Mouse (Mus musculus) CH12.LX (cell line): ENCODE measurements at regions not wholly inside any gene's neighbourhood (a gene's known extent, or its start where the extent isn't known, plus 50 kb on each side); places are given as distances from the start of the nearest gene placed in this dataset.

Source experiments
- DNase-seq: peaks from one replicate; pipeline ENCODE4 v3.0.0-alpha.2; 2013; ENCODE audit errors: extremely low read depth
- H3K27ac ChIP-seq: 2 replicates; pipeline ENCODE4 v1.5.1; 2012; ENCODE audit warnings: low read depth, mild to moderate bottlenecking, control low read depth, moderate library complexity; ENCODE audit not compliant: insufficient read depth
- H3K27me3 ChIP-seq: replicated peaks from 2 replicates; pipeline ENCODE3; 2012; ENCODE audit warnings: inconsistent platforms
- H3K36me3 ChIP-seq, 2 experiments: replicated peaks in 1 of 2; 2 replicates each; pipeline versions ENCODE3 to v1.6.1; 2012; ENCODE audit warnings: inconsistent platforms in 1 of 2, low read length in 1 of 2, mild to moderate bottlenecking in 1 of 2, mixed read lengths in 1 of 2, moderate library complexity in 1 of 2; ENCODE audit not compliant: control insufficient read depth in 1 of 2, insufficient read depth in 1 of 2
- H3K4me1 ChIP-seq, 2 experiments: 2 replicates each; pipeline ENCODE4 v1.6.1; 2012; ENCODE audit warnings: inconsistent platforms in 1 of 2, moderate library complexity in 1 of 2; ENCODE audit not compliant: insufficient read depth in 2 of 2, control insufficient read depth in 1 of 2
- H3K4me2 ChIP-seq: 2 replicates; pipeline ENCODE4 v1.6.1; 2012; ENCODE audit warnings: low read depth, mild to moderate bottlenecking, control low read depth; ENCODE audit not compliant: poor library complexity, insufficient read depth, severe bottlenecking
- H3K4me3 ChIP-seq, 3 experiments: fragments of 150-350 bp in 1 of 3; sonication (generic) in 1 of 3; replicated peaks in 1 of 3; 2 replicates each; pipeline versions ENCODE3 to v1.5.1; 2011 to 2012; ENCODE audit warnings: low read depth in 2 of 3, low read length in 2 of 3, mild to moderate bottlenecking in 2 of 3, moderate library complexity in 2 of 3, control low read depth in 1 of 3, improper control_type of control experiment in 1 of 3, inconsistent platforms in 1 of 3, mixed read lengths in 1 of 3; ENCODE audit not compliant: poor library complexity in 1 of 3
- H3K79me2 ChIP-seq: replicated peaks from 2 replicates; pipeline ENCODE4 v1.6.1; 2012; ENCODE audit warnings: mild to moderate bottlenecking, moderate library complexity; ENCODE audit not compliant: control insufficient read depth, poor library complexity, insufficient read depth, severe bottlenecking; ENCODE audit errors: extremely low read depth
- H3K9ac ChIP-seq: 2 replicates; pipeline ENCODE4 v1.6.1; 2012; ENCODE audit warnings: low read depth, mild to moderate bottlenecking, control low read depth, moderate library complexity; ENCODE audit not compliant: insufficient read depth
- H3K9me3 ChIP-seq: replicated peaks from 2 replicates; pipeline ENCODE3; 2012; ENCODE audit warnings: low read length, inconsistent platforms, mixed read lengths
- E2F4 ChIP-seq: IDR thresholded peaks from 2 replicates; pipeline ENCODE4 v1.6.1; 2011; ENCODE audit warnings: low read depth, low read length, improper control_type of control experiment; ENCODE audit not compliant: insufficient replicate concordance
- EP300 ChIP-seq: IDR thresholded peaks from 2 replicates; pipeline ENCODE4 v1.6.1; 2011; ENCODE audit warnings: low read length, improper control_type of control experiment
- ETS1 ChIP-seq: conservative IDR thresholded peaks from 2 replicates; pipeline ENCODE4 v1.6.1; 2012; ENCODE audit warnings: low read depth, mild to moderate bottlenecking, inconsistent platforms, low read length, improper control_type of control experiment, moderate library complexity
- IRF4 ChIP-seq: IDR thresholded peaks from 2 replicates; pipeline ENCODE4 v1.6.1; 2014; ENCODE audit warnings: low read depth, mild to moderate bottlenecking, inconsistent platforms, low read length, improper control_type of control experiment
- JUN ChIP-seq: IDR thresholded peaks from 2 replicates; pipeline ENCODE4 v1.6.1; 2011; ENCODE audit warnings: low read depth, mild to moderate bottlenecking, low read length, improper control_type of control experiment, moderate library complexity; ENCODE audit not compliant: insufficient read depth
- JUND ChIP-seq: conservative IDR thresholded peaks from 2 replicates; pipeline ENCODE4 v1.6.1; 2011; ENCODE audit warnings: low read depth, low read length, improper control_type of control experiment
- MAX ChIP-seq: IDR thresholded peaks from 2 replicates; pipeline ENCODE4 v1.6.1; 2011; ENCODE audit warnings: low read length, improper control_type of control experiment
- MAZ ChIP-seq: IDR thresholded peaks from 2 replicates; pipeline ENCODE4 v1.6.1; 2012; ENCODE audit warnings: low read depth, mild to moderate bottlenecking, inconsistent platforms, low read length, improper control_type of control experiment, moderate library complexity
- MEF2A ChIP-seq: IDR thresholded peaks from 2 replicates; pipeline ENCODE4 v1.6.1; 2014; ENCODE audit warnings: low read depth, mild to moderate bottlenecking, inconsistent platforms, low read length, improper control_type of control experiment, borderline replicate concordance
- MXI1 ChIP-seq: IDR thresholded peaks from 2 replicates; pipeline ENCODE4 v1.6.1; 2011; ENCODE audit warnings: mild to moderate bottlenecking, low read depth, low read length, improper control_type of control experiment
- MYC ChIP-seq: IDR thresholded peaks from 2 replicates; pipeline ENCODE4 v1.6.1; 2011; ENCODE audit warnings: low read depth, mild to moderate bottlenecking, improper control_type of control experiment, low read length
- PAX5 ChIP-seq: IDR thresholded peaks from 2 replicates; pipeline ENCODE4 v1.6.1; 2012; ENCODE audit warnings: low read length, inconsistent platforms, mixed read lengths
- RCOR1 ChIP-seq: conservative IDR thresholded peaks from 2 replicates; pipeline ENCODE4 v1.6.1; 2012; ENCODE audit warnings: low read depth, mild to moderate bottlenecking, inconsistent platforms, low read length, improper control_type of control experiment
- SIN3A ChIP-seq: IDR thresholded peaks from 2 replicates; pipeline ENCODE4 v1.6.1; 2012; ENCODE audit warnings: low read length, improper control_type of control experiment, inconsistent platforms
- SMC3 ChIP-seq: IDR thresholded peaks from 2 replicates; pipeline ENCODE4 v1.6.1; 2011; ENCODE audit warnings: low read depth, low read length, improper control_type of control experiment
- TCF12 ChIP-seq: IDR thresholded peaks from 2 replicates; pipeline ENCODE4 v1.6.1; 2014; ENCODE audit warnings: low read depth, mild to moderate bottlenecking, inconsistent platforms, low read length, improper control_type of control experiment
- UBTF ChIP-seq: IDR thresholded peaks from 2 replicates; pipeline ENCODE4 v1.6.1; 2012; ENCODE audit warnings: low read depth, mild to moderate bottlenecking, inconsistent platforms, low read length, improper control_type of control experiment, moderate library complexity
- USF1 ChIP-seq: IDR thresholded peaks from 2 replicates; pipeline ENCODE4 v1.6.1; 2014; ENCODE audit warnings: low read depth, mild to moderate bottlenecking, inconsistent platforms, low read length, improper control_type of control experiment
- ZC3H11A ChIP-seq: IDR thresholded peaks from 2 replicates; pipeline ENCODE4 v1.6.1; 2012; ENCODE audit warnings: low read depth, mild to moderate bottlenecking, inconsistent platforms, low read length, improper control_type of control experiment
- ZKSCAN1 ChIP-seq: IDR thresholded peaks from 2 replicates; pipeline ENCODE4 v1.6.1; 2012; ENCODE audit warnings: low read depth, inconsistent platforms, low read length, improper control_type of control experiment, borderline replicate concordance
- ZMIZ1 ChIP-seq: IDR thresholded peaks from 2 replicates; pipeline ENCODE4 v1.6.1; 2012; ENCODE audit warnings: low read depth, mild to moderate bottlenecking, inconsistent platforms, low read length, improper control_type of control experiment
- dilution Hi-C: fragments of 300-500 bp; cut with MboI; formaldehyde crosslinking; loops from 2 replicates; pipeline ENCODE4 v1.14.3; 2020; ENCODE audit warnings: low sequenced_read_pairs; ENCODE audit not compliant: extremely low pct_unique_long_range_greater_than_20kb, extremely low pct_ligation_motif_present
- in situ Hi-C: fragments of 300-500 bp; cut with MboI; formaldehyde crosslinking; loops from 3 replicates; pipeline ENCODE4 v1.14.3; 2019; ENCODE audit warnings: low sequenced_read_pairs, low pct_ligation_motif_present, low pct_unique_long_range_greater_than_20kb, mixed read lengths

DNA sequence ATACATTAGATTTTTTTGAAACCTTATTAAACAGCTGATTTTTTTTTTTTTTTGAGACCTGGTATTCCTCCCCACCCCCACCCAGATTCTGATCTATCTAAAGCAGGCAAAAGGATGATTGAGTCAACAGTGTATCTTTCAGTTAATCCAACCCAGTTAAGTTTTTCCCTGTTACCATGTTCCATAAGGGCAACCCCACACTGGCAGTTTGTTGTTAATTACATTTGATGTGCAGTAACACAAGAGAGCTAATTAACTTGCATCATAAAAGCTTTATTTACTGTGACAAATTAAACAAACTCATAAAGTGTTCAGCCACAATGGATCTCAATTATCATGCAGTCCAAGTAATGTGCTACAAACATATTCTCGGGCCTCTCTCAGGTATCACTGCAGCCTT lies 346.8 kb upstream of the Prkd1 start:
- Histone ChIP-seq H3K9ac (no peak overlapping the region), H3K9me3 (peaks cover 45% of the 10 kb centered on the region), H3K79me2 (no peaks in the 10 kb centered on the region; the same call in 1 of the 2 replicates), H3K4me3 (no peak overlapping the region), H3K27ac (no peak overlapping the region), H3K27me3 (no peaks in the 10 kb centered on the region), H3K4me1 (no peaks in the 10 kb centered on the region), H3K36me3 (no peaks in the 10 kb centered on the region), H3K4me2 (no peak overlapping the region)
- dilution Hi-C loops (no loop called here), in situ Hi-C loops (no loop called here)
- DNase-seq: no peak
- no peak for TF ChIP-seq SMC3
- no peak for TF ChIP-seq ZKSCAN1
- no peak for TF ChIP-seq IRF4
- TF ChIP-seq USF1: no peak
- no peak for TF ChIP-seq MEF2A
- no peak for TF ChIP-seq E2F4
- TF ChIP-seq ZC3H11A: no peak
- no peak for TF ChIP-seq UBTF
- TF ChIP-seq MAX: no peak
- TF ChIP-seq MAZ: no peak
- TF ChIP-seq PAX5: no peak
- TF ChIP-seq SIN3A: no peak
- TF ChIP-seq EP300: no peak
- no peak for TF ChIP-seq MYC
- no peak for TF ChIP-seq ZMIZ1

GRCm38 (mm10) chr12:50989561-50990325 lies 340.8 kb upstream of the Prkd1 start:
- H3K9ac ChIP-seq: no peak overlapping the region
- no peaks in the 10 kb centered on the region for H3K27me3 ChIP-seq
- H3K9me3 ChIP-seq: peaks cover 49% of the 10 kb centered on the region
- no peaks in the 10 kb centered on the region for H3K4me1 ChIP-seq
- no peaks in the 10 kb centered on the region; the same call in 1 of the 2 replicates for H3K79me2 ChIP-seq
- TF ChIP-seq RCOR1 (no peak), USF1 (no peak), ETS1 (no peak), JUND (no peak), IRF4 (no peak), ZMIZ1 (no peak), JUN (no peak), MXI1 (no peak), E2F4 (no peak), TCF12 (no peak), UBTF (no peak), SMC3 (no peak)
- in situ Hi-C loops: no loop called here
- no peak overlapping the region for H3K27ac ChIP-seq
- H3K4me2 ChIP-seq: no peak overlapping the region
- no peaks in the 10 kb centered on the region for H3K36me3 ChIP-seq
- no peak for DNase-seq
- dilution Hi-C loops: no loop called here
- no peak overlapping the region for H3K4me3 ChIP-seq
